Mouse (Mus musculus) thymus, postnatal 36 days (tissue): ENCODE measurements around the gene Npy4r.

Experiments used
- DNase-seq, 2 experiments: peaks; one replicate each; pipeline ENCODE4 v3.0.0; 2022; ENCODE audit warnings: mixed read lengths in 2 of 2

Gene Npy4r

GRCm38 (mm10) chr14:34119046-34119723 is 33.1 kb downstream of the Npy4r start:
- no peak for DNase-seq

GRCm38 (mm10) chr14:34114311-34114710 is 38.0 kb downstream of the Npy4r start:
- DNase-seq: no peak

- DNase-seq: no peak
Observed at GRCm38 (mm10) chr14:34107594-34107993, 44.7 kb downstream of the Npy4r start.

GRCm38 (mm10) chr14:34106389-34107062 is 45.8 kb downstream of the Npy4r start:
- DNase-seq: peak; percentile 7 to 13

- no peak for DNase-seq
Observed at GRCm38 (mm10) chr14:34104892-34105291, 47.4 kb downstream of the Npy4r start.

GRCm38 (mm10) chr14:34103855-34104254 is 48.4 kb downstream of the Npy4r start:
- DNase-seq: no peak

- no peak for DNase-seq
Observed at GRCm38 (mm10) chr14:34102601-34103000, 49.7 kb downstream of the Npy4r start, which contains the start of gene A630023A22Rik. Gene A630023A22Rik, minus strand, starts transcription at chr14:34102754.

- no peak for DNase-seq
Observed at GRCm38 (mm10) chr14:34096161-34096560, 56.1 kb downstream of the Npy4r start.
